Mouse (Mus musculus) forebrain, embryonic 14.5 days (tissue): Measurements from ENCODE around the gene Snx3. TPM values are rescaled to one million over a fixed set of nuclear protein-coding genes. Genes with fewer than 3 reads are reported as not detected.

Experiments used
- ATAC-seq: fragments of 200-750 bp; cut with Nextera tagmentation; 2 replicates; pipeline ENCODE4 v1.8.0; 2017; ENCODE audit warnings: mild to moderate bottlenecking, moderate library complexity
- DNase-seq: peaks from one replicate; pipeline ENCODE4 v3.0.0-alpha.2; 2015; ENCODE audit warnings: low spot score
- H3K27ac ChIP-seq: fragments of 300-500 bp; sonication (generic); 2 replicates; pipeline ENCODE4 v1.5.1; 2014; ENCODE audit warnings: low read depth, mild to moderate bottlenecking, control low read depth, low read length, moderate library complexity
- H3K27me3 ChIP-seq: fragments of 300-500 bp; sonication (generic); replicated peaks from 2 replicates; pipeline ENCODE4 v1.6.1; 2014; ENCODE audit warnings: low read length, control low read depth, mixed read lengths; ENCODE audit not compliant: control insufficient read depth, insufficient read depth
- H3K36me3 ChIP-seq: fragments of 300-500 bp; sonication (generic); 2 replicates; pipeline ENCODE4 v1.6.1; 2014; ENCODE audit warnings: low read length, control low read depth; ENCODE audit not compliant: control insufficient read depth, insufficient read depth
- H3K4me1 ChIP-seq: fragments of 300-500 bp; sonication (generic); 2 replicates; pipeline ENCODE4 v1.6.1; 2014; ENCODE audit warnings: antibody characterized with exemption, low read length, control low read depth; ENCODE audit not compliant: control insufficient read depth, insufficient read depth
- H3K4me2 ChIP-seq: fragments of 300-500 bp; sonication (generic); 2 replicates; pipeline ENCODE4 v1.6.1; 2014; ENCODE audit warnings: mild to moderate bottlenecking, control low read depth, low read length
- H3K4me3 ChIP-seq: fragments of 300-500 bp; sonication (generic); 2 replicates; pipeline ENCODE4 v1.5.1; 2014; ENCODE audit warnings: low read depth, low read length, control low read depth
- H3K9ac ChIP-seq: fragments of 300-500 bp; sonication (generic); 2 replicates; pipeline ENCODE4 v1.6.1; 2014; ENCODE audit warnings: mild to moderate bottlenecking, low read length, control low read depth, moderate library complexity
- H3K9me3 ChIP-seq: fragments of 300-500 bp; sonication (generic); replicated peaks from 2 replicates; pipeline ENCODE4 v1.6.1; 2016; ENCODE audit warnings: low read length, control low read depth, mixed read lengths; ENCODE audit not compliant: control insufficient read depth
- WGBS: fragments of 180-500 bp; shearing (Covaris S2); extraction: QIAGEN DNeasy Blood & Tissue Kit; methylation state at CpG from one replicate; pipeline ENCODE4 v1.1.7; 2014; 5-methylcytosine and 5-hydroxymethylcytosine counted together
- polyA plus RNA-seq: library from polyadenylated mRNA; unstranded; fragments of >200 nt; fragmentation: Nextera tagmentation; extraction: Ambion mirVana; gene quantifications from 2 replicates; pipeline ENCODE4 v1.2.1, GENCODE M21; 2014

Gene Snx3
- polyA plus RNA-seq, 1 experiment from 2014 or later: 242 TPM

DNA sequence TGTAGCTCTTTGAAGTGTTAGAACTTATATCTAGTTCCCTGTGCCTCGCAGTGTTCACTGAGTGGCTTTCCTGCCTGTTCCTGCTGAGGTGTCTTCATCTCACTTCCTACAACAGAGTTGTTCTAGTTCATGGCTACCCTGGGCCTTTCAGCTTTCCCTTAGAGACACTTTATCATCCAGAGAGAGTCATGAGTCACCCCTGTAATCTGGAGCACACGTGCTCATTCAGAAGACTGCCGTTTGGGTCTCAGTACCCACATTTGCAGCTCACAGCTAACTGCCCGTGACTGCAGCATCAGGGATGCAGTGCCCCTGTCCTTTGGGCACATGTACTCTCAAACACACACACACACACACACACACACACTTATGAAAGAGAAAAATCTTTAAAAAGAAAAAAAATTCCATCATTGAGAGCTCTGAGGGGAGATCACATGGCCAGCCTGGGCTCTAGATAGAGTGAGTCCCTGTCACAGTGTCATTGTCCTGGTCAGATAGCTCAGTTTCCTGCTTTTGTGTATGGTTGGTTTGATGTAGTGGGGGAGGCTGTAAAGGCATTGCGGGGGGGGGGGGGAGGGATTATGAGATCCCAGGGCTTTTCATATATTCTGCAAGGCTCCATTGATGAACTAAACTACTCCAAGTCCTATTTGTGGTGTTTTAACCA lies 19.6 kb downstream of the Snx3 start:
- H3K27me3 ChIP-seq: no peaks in the 10 kb centered on the region
- H3K4me2 ChIP-seq: no peak overlapping the region
- WGBS: 67% methylated on average over 5 of the region's 5 CpGs
- H3K27ac ChIP-seq: no peak overlapping the region
- H3K4me1 ChIP-seq: peaks cover 5% of the 10 kb centered on the region; the same call in 1 of the 2 replicates
- peaks cover 9% of the 10 kb centered on the region for H3K36me3 ChIP-seq
- no peak overlapping the region for H3K9ac ChIP-seq
- no peak overlapping the region for H3K4me3 ChIP-seq
- DNase-seq (no peak), ATAC-seq (no peak)
- H3K9me3 ChIP-seq: no peaks in the 10 kb centered on the region

DNA sequence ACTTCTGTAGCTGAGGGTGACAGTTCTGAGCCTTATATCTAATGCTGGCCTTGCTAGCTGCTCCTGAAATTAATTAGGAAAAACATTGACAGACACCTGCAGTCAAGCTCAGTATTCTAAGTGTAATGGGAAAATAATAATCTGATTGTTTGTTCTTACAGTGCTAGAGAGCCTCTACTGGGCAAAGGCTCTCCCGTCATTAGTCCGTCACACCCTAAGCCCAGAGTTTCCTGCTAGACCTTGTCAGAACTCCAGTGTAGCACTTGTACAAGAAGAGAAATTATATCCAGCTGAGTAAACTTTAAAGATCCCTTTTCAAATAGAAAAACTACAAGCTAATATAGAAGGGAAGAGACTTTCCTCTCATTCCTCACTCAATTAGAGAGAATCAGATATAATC lies 21.1 kb downstream of the Snx3 start:
- DNase-seq: peak; percentile 29
- WGBS: 7% methylated on average over 2 of the region's 2 CpGs

DNA sequence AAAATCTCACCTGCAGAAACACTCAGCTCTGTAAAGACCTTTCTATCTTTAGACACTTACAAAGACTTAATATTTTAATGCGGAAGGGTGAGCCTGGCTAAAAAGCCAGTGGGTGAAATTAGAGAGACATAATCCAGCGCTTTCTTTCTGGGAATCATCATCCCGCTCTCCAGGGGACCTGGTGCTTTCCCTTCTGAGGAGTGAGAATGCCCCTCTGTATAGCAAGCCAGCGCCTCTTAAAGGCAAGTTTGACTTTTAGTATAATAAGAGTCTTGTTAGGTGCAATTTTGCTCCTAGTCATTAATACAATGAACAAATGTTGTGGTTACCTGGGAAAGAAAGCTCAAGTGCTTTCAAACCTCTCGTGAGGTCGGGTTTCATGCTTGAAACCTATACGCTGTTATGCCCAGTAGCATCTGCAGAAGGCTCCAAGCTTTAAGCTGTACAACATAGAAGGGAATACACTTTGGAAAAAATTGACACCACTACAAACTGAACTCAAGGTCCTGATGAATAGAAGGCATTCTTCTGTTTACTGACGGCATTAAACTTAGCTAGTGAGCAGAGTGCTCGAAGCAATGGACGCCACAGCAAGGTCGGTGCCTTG lies 21.8 kb downstream of the Snx3 start:
- H3K27me3 ChIP-seq: no peaks in the 10 kb centered on the region
- DNase-seq (no peak), ATAC-seq (no peak)
- WGBS: 22% methylated on average over 11 of the region's 11 CpGs
- H3K36me3 ChIP-seq: peaks cover 21% of the 10 kb centered on the region
- H3K9me3 ChIP-seq: no peaks in the 10 kb centered on the region
- no peak overlapping the region for H3K4me3 ChIP-seq
- no peak overlapping the region for H3K4me2 ChIP-seq
- no peak overlapping the region for H3K9ac ChIP-seq
- peaks cover 5% of the 10 kb centered on the region; the same call in 1 of the 2 replicates for H3K4me1 ChIP-seq
- H3K27ac ChIP-seq: no peak overlapping the region

More for the DNA sequence above, 21.1 kb downstream of the Snx3 start:
- ATAC-seq: no peak
- Histone ChIP-seq H3K36me3 (peaks cover 14% of the 10 kb centered on the region), H3K4me2 (no peak overlapping the region), H3K9ac (no peak overlapping the region), H3K27ac (no peak overlapping the region), H3K4me3 (no peak overlapping the region), H3K9me3 (no peaks in the 10 kb centered on the region), H3K27me3 (no peaks in the 10 kb centered on the region), H3K4me1 (peaks cover 5% of the 10 kb centered on the region; the same call in 1 of the 2 replicates)

DNA sequence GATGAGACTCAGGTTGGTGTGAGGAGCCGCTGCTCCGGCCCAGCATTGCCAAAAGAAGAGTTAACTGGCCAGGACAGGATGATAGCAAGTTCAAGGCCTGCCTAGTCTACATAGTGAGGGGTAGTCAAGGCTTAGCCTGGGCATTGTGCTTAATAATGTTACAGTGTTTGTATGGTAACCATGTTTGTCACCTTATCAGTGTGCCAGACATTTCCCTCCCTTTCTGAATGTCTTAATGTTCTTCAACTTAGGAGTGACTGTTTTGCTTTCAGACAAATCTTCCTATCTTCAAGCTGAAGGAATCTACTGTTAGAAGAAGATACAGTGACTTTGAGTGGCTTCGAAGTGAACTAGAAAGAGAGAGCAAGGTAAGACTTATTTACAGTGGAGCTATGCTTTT lies 23.9 kb downstream of the Snx3 start:
- Histone ChIP-seq H3K4me1 (peaks cover 5% of the 10 kb centered on the region; the same call in 1 of the 2 replicates), H3K9me3 (no peaks in the 10 kb centered on the region), H3K4me2 (no peak overlapping the region), H3K9ac (no peak overlapping the region), H3K4me3 (no peak overlapping the region), H3K27ac (no peak overlapping the region), H3K36me3 (peaks cover 26% of the 10 kb centered on the region), H3K27me3 (no peaks in the 10 kb centered on the region)
- DNase-seq (no peak), ATAC-seq (no peak)
- 97% methylated on average over 3 of the region's 3 CpGs for WGBS

DNA sequence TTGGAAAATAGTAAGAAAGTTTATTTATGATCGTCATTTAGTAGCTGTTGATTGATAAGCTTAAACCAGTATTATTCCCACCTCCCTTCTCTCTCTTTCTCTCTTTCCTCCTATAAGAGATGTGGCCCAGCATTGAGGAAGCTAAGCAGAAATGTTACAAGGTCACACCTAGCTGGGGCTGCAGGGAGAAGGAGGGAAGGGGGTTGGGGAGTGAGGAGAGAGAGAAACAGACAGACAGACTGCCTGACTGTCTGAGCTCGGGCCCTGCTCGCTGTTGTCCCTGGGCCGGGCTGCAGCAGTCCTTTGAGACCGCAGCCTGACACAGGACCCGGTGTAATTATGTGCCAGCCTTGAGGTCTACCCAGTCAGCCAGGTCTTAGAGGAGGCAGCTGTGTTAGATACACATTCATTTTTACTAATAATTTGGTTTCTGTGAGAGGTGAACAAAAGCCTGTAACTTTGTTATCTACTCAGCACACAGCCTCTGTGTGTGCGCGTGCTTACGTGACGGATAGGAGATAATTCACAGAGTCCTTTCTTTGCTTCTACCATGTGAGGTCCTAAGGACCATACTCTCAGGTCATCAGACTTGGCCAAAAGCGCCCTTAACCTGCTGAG lies 32.1 kb downstream of the Snx3 start:
- DNase-seq: no peak
- Histone ChIP-seq H3K4me2 (no peak overlapping the region), H3K4me1 (no peaks in the 10 kb centered on the region), H3K36me3 (peaks cover 32% of the 10 kb centered on the region), H3K9me3 (no peaks in the 10 kb centered on the region), H3K4me3 (no peak overlapping the region), H3K27ac (no peak overlapping the region), H3K27me3 (no peaks in the 10 kb centered on the region), H3K9ac (no peak overlapping the region)
- ATAC-seq: no peak
- WGBS: 93% methylated on average over 11 of the region's 11 CpGs

DNA sequence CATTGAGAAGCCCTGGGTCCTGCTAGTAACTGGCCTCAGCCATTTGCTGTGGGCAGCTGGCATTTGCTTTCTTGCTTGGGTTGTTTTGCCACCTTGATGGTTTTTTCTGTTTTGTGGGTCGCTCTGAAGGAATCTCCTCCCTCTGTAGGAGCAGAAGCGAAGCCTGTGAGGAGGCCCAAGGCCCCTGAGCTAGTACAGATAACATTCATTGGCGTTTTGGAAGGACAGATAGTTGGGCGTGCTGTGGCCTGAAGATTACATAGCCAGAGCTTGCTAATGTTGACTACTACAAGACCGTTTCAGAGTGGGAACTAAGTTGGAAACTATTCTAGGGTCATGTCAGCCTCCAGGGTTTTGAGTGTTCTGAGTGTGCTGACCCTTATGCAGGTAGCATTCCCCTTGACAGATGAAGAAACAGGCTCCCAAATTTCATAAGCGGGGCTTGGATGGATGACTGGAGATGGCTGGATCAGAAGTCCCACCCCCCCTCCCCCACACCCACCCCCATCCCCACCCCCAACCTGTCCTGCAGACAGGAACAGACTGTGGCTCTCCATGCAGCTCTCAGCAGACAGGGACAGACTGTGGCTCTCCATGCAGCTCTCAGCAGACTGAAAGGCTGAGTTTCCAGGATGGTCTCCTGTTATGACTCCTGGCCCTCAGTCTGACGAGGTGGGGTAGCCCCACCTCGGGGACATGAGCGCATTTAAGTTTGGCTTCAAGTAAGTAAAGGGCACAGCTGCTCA lies 35.9 kb downstream of the Snx3 start:
- no peaks in the 10 kb centered on the region for H3K4me1 ChIP-seq
- 88% methylated on average over 9 of the region's 9 CpGs for WGBS

DNA sequence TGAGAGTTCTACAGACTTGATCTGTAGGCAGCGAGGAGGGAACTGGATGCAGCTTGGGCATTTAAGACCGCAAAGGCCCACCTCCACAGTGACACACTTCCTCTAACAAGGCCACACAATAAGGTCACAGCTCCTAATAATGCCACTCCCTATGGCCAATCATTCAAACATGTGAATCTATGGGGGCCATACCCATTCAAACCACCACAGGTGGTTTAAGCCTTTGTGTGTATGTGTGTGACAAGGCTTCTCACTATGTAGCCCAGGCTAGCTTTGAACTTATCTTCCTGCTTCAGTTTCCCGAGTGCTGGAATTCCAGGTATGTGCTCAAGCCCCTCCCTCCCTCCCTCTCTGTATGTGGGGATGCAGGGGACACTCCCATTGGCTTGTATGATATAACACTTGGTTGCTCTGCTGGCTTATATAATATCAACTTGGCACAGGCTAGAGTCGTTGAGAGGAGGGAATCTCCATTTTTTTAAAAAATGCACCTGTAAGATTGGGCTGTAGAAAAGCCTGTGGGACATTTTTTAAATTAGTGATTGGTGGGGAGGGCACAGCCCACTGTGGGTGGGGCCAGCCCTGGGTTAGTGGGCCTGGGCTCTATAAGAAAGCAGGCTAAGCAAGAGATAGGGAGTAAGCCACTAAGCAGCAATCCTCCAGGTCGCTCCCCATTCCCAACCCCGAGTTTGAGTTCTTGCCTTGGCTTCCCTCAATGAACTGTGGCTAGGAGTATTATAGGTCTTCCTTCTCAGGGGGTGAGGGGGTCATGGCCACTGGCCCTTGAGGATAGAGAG lies 44.1 kb downstream of the Snx3 start:
- Histone ChIP-seq H3K36me3 (no peaks in the 10 kb centered on the region), H3K9ac (no peak overlapping the region), H3K27ac (no peak overlapping the region), H3K4me3 (no peak overlapping the region), H3K4me1 (no peaks in the 10 kb centered on the region), H3K27me3 (no peaks in the 10 kb centered on the region), H3K9me3 (no peaks in the 10 kb centered on the region), H3K4me2 (no peak overlapping the region)
- DNase-seq (no peak), ATAC-seq (no peak)
- WGBS: 83% methylated on average over 6 of the region's 6 CpGs

More for the DNA sequence above, 35.9 kb downstream of the Snx3 start:
- H3K36me3 ChIP-seq: peaks cover 28% of the 10 kb centered on the region
- H3K9ac ChIP-seq: no peak overlapping the region
- no peak overlapping the region for H3K4me3 ChIP-seq
- H3K9me3 ChIP-seq: no peaks in the 10 kb centered on the region
- H3K4me2 ChIP-seq: no peak overlapping the region
- H3K27ac ChIP-seq: no peak overlapping the region
- DNase-seq: no peak
- ATAC-seq: no peak
- no peaks in the 10 kb centered on the region for H3K27me3 ChIP-seq

DNA sequence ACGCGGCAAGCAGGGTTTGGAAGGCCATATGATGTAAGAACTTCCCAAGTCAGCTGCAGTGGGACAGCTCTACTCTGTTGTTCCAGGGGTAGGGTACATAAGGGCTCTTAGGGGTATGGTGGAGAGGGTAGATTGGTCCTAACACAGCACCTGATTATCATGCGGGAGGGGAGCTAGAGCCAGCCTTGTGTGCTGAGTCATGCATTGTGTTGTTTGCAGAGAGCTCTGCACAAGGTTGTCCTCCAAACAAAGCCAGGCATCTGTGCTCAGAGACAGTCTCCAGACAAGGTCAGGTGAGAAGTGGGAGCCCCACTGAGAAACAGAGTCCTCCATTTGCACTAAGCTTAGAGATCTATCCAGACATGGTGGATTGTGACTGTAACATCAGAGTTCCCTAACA lies 44.7 kb downstream of the Snx3 start:
- no peak overlapping the region for H3K9ac ChIP-seq
- ATAC-seq: no peak
- 94% methylated on average over 3 of the region's 3 CpGs for WGBS
- no peaks in the 10 kb centered on the region for H3K9me3 ChIP-seq
- H3K27ac ChIP-seq: no peak overlapping the region
- no peaks in the 10 kb centered on the region for H3K36me3 ChIP-seq
- H3K4me3 ChIP-seq: no peak overlapping the region
- no peak for DNase-seq
- H3K4me1 ChIP-seq: no peaks in the 10 kb centered on the region
- no peaks in the 10 kb centered on the region for H3K27me3 ChIP-seq
- no peak overlapping the region for H3K4me2 ChIP-seq
